Mouse (Mus musculus) liver, embryonic 13.5 days (tissue): ENCODE measurements at regions not wholly inside any gene's neighbourhood (a gene's known extent, or its start where the extent isn't known, plus 50 kb on each side); places are given as distances from the start of the nearest gene placed in this dataset.

ENCODE experiments used
- ATAC-seq: fragments of 200-750 bp; cut with Nextera tagmentation; 2 replicates; pipeline ENCODE4 v1.8.0; 2017; ENCODE audit warnings: low read depth, mild to moderate bottlenecking, moderate number of reproducible peaks, moderate library complexity
- DNase-seq: peaks from one replicate; pipeline ENCODE4 v3.0.0; 2022
- H3K27ac ChIP-seq: fragments of 300-500 bp; sonication (generic); 2 replicates; pipeline ENCODE4 v1.5.1; 2015; ENCODE audit warnings: moderate library complexity, mild to moderate bottlenecking, inconsistent platforms
- H3K27me3 ChIP-seq: fragments of 300-500 bp; sonication (generic); 2 replicates; pipeline ENCODE4 v1.6.1; 2015; ENCODE audit warnings: mild to moderate bottlenecking, inconsistent platforms
- H3K36me3 ChIP-seq: fragments of 300-500 bp; sonication (generic); 2 replicates; pipeline ENCODE4 v1.6.1; 2015; ENCODE audit warnings: mild to moderate bottlenecking, inconsistent platforms
- H3K4me1 ChIP-seq: fragments of 300-500 bp; sonication (generic); replicated peaks from 2 replicates; pipeline ENCODE4 v1.6.1; 2015; ENCODE audit warnings: inconsistent platforms
- H3K4me2 ChIP-seq: fragments of 300-500 bp; sonication (generic); 2 replicates; pipeline ENCODE4 v1.6.1; 2015; ENCODE audit warnings: inconsistent platforms, mild to moderate bottlenecking, moderate library complexity
- H3K4me3 ChIP-seq: fragments of 300-500 bp; sonication (generic); replicated peaks from 2 replicates; pipeline ENCODE4 v1.5.1; 2015; ENCODE audit warnings: mild to moderate bottlenecking, inconsistent platforms
- H3K9ac ChIP-seq: fragments of 300-500 bp; sonication (generic); 2 replicates; pipeline ENCODE4 v1.6.1; 2015; ENCODE audit warnings: mild to moderate bottlenecking, inconsistent platforms
- H3K9me3 ChIP-seq: fragments of 300-500 bp; sonication (generic); replicated peaks from 2 replicates; pipeline ENCODE4 v1.6.1; 2016; ENCODE audit warnings: inconsistent platforms
- WGBS: fragments of 180-500 bp; shearing (Covaris S2); methylation state at CpG from one replicate; pipeline ENCODE4 v1.1.7; 2015; ENCODE audit not compliant: insufficient replicate concordance; 5-methylcytosine and 5-hydroxymethylcytosine counted together

DNA sequence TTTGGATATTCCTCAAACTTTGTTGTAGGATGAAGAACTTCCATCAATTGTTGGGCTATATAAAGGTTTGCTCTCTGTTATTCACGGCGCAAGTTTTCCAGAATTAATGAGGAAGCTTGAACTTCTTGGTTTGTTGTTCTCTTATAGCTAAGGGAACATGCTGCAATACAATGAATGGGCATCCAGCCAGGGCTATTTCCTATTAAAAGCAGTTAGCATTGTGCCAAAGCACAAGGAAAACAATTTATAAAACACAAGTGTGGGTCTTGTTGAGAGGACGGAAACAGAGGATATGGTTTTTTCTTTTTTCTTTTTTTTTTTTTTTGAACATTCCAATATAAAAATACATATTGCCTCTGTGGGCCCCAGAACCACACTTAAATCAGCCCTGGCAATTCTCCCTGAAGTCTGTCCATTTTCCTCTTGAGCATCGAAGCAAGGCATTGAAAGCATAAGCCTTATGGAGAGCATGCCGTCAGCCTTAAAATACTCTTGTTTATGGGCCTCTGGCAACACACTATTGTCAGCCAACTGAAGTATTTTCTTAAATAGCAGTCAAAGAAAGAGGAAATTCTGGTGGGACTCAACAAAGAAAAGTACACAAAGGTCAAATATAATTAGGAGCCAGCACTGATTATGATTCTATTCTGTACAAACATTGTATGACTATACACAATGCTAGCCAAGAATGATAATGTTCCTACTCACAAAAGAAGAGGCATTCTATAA is 158.6 kb downstream of the Fam198b start:
- DNase-seq, result no peak
- H3K4me2 ChIP-seq, result no peak overlapping the region
- H3K9me3 ChIP-seq, result no peaks in the 10 kb centered on the region
- no peak overlapping the region for H3K4me3 ChIP-seq
- no peak overlapping the region for H3K27ac ChIP-seq
- H3K4me1 ChIP-seq, result no peaks in the 10 kb centered on the region
- no peaks in the 10 kb centered on the region for H3K27me3 ChIP-seq
- no peak for ATAC-seq
- H3K36me3 ChIP-seq, result no peaks in the 10 kb centered on the region
- no peak overlapping the region for H3K9ac ChIP-seq
- WGBS, result 71% methylated on average over 5 of the region's 5 CpGs

DNA sequence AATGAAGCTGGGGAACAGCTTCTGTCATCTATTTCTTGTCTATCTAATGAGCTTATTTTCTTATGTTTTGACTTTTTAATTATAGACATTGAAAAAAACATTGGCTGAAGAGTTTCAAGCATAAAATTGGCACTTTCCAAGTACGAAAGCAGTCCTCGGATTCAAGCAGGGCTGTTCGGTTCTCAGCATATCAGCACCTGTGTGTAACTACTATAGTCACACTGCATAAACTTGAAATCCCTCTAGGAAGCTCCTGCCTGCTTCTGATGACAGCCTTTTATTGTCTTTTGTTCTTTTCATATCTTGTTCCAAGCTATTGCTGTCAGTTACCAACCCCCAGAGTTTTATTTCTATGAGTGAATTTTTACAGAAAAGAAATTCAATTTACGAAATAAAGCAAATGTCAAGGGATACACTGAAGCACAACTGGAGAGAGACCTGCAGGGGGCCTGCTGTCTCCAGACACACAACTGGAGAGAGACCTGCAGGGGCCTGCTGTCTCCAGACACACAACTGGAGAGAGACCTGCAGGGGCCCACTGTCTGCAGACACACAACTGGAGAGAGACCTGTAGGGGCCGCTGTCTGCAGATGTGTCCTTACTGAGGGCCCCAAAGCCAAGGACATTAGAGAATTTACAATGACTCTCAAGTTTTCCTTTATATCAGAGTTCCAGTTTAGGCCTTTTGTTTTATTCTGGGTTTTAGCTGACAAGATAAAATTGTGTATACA is 165.3 kb downstream of the Fam198b start:
- WGBS, result 72% methylated on average over 5 of the region's 5 CpGs

DNA sequence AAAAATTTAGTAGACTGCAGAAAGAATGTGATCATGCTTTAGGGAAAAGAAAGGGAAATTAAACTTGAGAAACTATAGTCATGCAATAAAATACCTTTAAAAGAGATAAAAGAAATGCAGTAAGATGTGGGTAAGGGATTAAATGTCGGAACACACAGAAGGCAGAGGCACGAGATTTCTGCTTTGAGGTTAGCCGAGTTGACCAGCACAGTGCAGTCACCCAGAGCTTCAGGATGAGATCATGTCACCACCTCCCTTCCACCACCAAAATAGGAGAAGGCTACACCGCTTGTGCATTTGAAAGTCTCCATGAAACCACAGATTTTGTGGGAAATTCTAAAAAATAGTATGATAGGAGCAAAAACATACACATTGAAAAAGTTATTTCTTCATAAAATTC is 166.6 kb downstream of the Fam198b start:
- Histone ChIP-seq H3K4me2 (no peak overlapping the region), H3K27ac (no peak overlapping the region), H3K4me3 (no peak overlapping the region), H3K36me3 (no peaks in the 10 kb centered on the region), H3K9me3 (no peaks in the 10 kb centered on the region), H3K9ac (no peak overlapping the region), H3K4me1 (peaks cover 11% of the 10 kb centered on the region), H3K27me3 (no peaks in the 10 kb centered on the region)
- ATAC-seq (no peak), DNase-seq (no peak)
- 50% methylated on average over 4 of the region's 4 CpGs for WGBS

More for the DNA sequence above, 165.3 kb downstream of the Fam198b start:
- no peak overlapping the region for H3K4me2 ChIP-seq
- no peak overlapping the region for H3K4me3 ChIP-seq
- ATAC-seq (no peak), DNase-seq (no peak)
- H3K4me1 ChIP-seq, result peaks cover 11% of the 10 kb centered on the region
- H3K36me3 ChIP-seq, result no peaks in the 10 kb centered on the region
- no peaks in the 10 kb centered on the region for H3K27me3 ChIP-seq
- no peaks in the 10 kb centered on the region for H3K9me3 ChIP-seq
- no peak overlapping the region for H3K27ac ChIP-seq
- H3K9ac ChIP-seq, result no peak overlapping the region

DNA sequence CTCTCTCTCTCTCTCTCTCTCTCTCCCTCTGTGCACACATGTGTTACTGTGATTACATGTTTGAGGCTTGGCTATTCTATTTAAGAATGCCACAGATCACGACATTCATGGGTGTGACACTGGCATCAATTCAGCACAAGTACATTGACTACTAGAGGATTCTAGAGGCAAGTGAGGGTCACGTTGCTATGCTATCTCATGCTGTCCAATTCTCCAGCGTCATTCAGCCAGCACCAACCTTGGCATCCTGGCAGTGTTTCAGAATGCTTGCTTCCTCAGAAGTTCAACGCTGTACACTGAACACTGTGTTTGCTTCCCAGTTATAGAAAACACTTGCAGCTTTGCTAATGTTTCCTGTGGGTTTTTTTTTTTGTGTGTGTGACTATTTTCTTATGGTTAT is 167.6 kb downstream of the Fam198b start:
- H3K9ac ChIP-seq, result no peak overlapping the region
- H3K4me1 ChIP-seq, result peaks cover 11% of the 10 kb centered on the region
- no peaks in the 10 kb centered on the region for H3K27me3 ChIP-seq
- H3K9me3 ChIP-seq, result no peaks in the 10 kb centered on the region
- H3K36me3 ChIP-seq, result no peaks in the 10 kb centered on the region
- no peak overlapping the region for H3K4me2 ChIP-seq
- no peak for ATAC-seq
- DNase-seq, result no peak
- WGBS, result 29% methylated on average over 4 of the region's 4 CpGs
- no peak overlapping the region for H3K27ac ChIP-seq
- no peak overlapping the region for H3K4me3 ChIP-seq

DNA sequence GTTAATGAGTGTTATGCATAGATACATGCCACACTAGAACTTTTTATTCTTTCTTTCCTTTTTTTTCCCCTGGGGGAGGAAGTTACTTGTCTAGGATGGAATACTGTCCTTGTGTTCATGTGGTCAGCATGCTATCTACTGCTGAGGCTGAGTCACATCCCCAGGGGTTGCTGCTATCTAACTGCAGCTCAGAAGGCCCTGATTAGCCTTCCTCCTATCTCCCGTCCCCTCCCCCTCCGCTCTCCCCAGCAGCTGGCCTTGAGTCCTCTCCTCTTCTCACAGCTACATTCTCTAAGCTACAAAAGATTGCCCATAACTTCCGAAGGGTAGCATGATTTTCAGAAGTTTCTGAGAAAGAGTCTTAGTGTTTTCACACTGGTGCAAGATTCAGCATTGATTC is 168.5 kb downstream of the Fam198b start:
- H3K4me2 ChIP-seq, result no peak overlapping the region
- ATAC-seq, result peak; percentile 73; the same call in 1 of the 2 replicates
- H3K9me3 ChIP-seq, result no peaks in the 10 kb centered on the region
- no peak overlapping the region for H3K4me3 ChIP-seq
- H3K36me3 ChIP-seq, result no peaks in the 10 kb centered on the region
- H3K27ac ChIP-seq, result no peak overlapping the region
- 6% methylated on average over 3 of the region's 3 CpGs for WGBS
- H3K27me3 ChIP-seq, result no peaks in the 10 kb centered on the region
- H3K9ac ChIP-seq, result no peak overlapping the region
- H3K4me1 ChIP-seq, result peaks cover 11% of the 10 kb centered on the region
- peak; percentile 2 for DNase-seq

DNA sequence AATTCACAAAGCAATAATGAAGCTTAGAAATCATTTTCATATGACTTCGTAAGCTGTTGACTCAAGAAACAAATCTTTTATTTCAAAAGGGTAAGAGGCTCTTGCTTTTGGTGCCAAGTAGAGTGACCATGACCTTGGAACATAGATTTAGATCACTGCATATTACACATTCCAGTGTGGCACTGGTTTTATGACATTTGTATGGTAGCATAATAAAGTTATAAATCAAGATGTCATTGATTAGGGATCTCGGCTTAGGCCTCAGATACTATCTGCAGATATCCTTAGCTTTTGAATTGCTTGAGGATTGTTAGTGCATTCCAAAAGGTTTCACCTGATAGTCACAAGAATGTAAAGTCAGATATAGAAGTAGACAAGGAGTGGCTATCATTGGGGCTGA is 169.1 kb downstream of the Fam198b start:
- no peak overlapping the region for H3K27ac ChIP-seq
- H3K9ac ChIP-seq, result no peak overlapping the region
- no peaks in the 10 kb centered on the region for H3K36me3 ChIP-seq
- no peak overlapping the region for H3K4me3 ChIP-seq
- ATAC-seq, result no peak
- no peak overlapping the region for H3K4me2 ChIP-seq
- no peak for DNase-seq
- H3K9me3 ChIP-seq, result no peaks in the 10 kb centered on the region
- WGBS, result 66% methylated on average over 2 of the region's 2 CpGs
- peaks cover 11% of the 10 kb centered on the region for H3K4me1 ChIP-seq
- no peaks in the 10 kb centered on the region for H3K27me3 ChIP-seq

DNA sequence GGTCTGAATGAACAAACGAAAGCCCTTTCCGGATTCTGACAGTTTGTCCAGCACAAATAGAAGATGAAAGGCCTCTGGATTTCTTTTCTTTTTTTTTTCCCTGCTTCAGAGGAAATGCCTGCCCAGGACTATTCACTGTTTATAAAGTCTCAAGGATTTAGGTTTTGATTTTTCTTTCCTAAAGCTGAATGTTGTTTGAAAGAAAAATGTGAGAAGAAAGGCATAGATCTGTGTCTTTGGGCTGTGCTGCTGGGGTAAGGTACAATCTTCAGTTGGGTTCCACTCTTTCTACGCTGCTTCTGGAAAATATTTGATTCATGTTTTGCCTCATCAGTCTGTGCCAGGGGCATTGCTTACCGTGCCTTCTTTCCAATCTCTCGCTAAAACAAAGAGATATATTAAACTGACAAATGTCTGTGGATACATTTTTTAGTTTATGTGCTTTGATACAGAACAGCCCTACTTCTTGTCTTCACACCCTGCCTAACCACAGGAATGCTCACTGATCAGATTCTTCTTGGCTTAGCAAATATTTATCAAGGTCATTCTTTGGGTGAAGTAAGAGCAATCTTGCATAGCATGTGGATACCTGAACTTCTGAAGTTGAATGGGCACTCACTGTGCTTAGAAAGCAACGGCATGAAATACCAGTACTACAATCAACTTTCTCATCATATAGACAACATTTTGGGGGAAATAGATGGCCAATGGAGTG is 172.5 kb downstream of the Fam198b start:
- no peaks in the 10 kb centered on the region for H3K36me3 ChIP-seq
- 61% methylated on average over 6 of the region's 6 CpGs for WGBS
- peaks cover 11% of the 10 kb centered on the region for H3K4me1 ChIP-seq
- no peak for ATAC-seq
- no peak overlapping the region for H3K4me3 ChIP-seq
- DNase-seq, result no peak
- H3K27me3 ChIP-seq, result no peaks in the 10 kb centered on the region
- H3K9ac ChIP-seq, result no peak overlapping the region
- H3K4me2 ChIP-seq, result no peak overlapping the region
- H3K27ac ChIP-seq, result peak overlapping the region; percentile 9; the same call in 1 of the 2 replicates
- no peaks in the 10 kb centered on the region for H3K9me3 ChIP-seq

DNA sequence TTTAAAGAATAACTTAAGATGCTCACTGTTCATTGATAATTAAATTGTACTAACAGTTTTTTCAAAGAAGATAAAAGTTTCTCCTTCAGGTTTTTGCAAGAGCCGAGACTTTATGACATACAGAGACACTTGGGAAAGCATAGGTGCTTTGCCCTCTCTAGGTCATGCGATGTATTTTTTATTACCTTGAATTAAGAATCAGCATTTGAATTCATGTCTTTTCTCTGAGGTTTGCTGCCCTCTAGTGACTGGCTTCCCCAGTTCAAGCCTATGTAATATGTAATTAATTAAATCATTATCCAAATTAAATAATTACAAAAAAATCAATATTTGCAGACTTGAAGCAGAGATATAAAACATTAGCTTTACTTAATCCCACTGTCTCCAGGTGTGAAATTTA is 174.4 kb downstream of the Fam198b start:
- Histone ChIP-seq H3K4me1 (peaks cover 2% of the 10 kb centered on the region; the same call in 1 of the 2 replicates), H3K27me3 (no peaks in the 10 kb centered on the region), H3K9me3 (no peaks in the 10 kb centered on the region), H3K4me3 (no peak overlapping the region), H3K27ac (no peak overlapping the region), H3K9ac (no peak overlapping the region), H3K4me2 (no peak overlapping the region), H3K36me3 (no peaks in the 10 kb centered on the region)
- ATAC-seq, result no peak
- WGBS, result 25% methylated on average over 2 of the region's 2 CpGs
- DNase-seq, result peak; percentile 7

DNA sequence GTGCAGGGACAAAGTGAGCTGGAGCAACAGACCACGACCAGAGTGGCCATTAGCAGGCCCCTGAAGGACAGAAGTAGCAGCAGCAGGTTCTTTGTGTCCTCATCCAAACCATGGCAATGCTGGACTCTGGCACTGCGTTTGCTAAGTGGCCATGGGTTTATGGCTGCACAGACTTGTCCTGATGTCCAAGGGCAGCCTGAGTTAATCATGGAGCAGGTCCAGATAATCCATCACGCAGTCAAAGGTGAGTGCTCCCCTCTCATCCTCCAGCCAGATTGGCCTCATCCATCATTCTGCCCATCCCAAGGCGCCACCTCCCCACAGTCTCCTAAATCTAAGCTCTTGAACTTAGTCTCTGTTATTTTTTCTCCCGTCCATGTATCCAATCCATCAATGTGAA is 186.4 kb downstream of the Fam198b start:
- Histone ChIP-seq H3K4me1 (no peaks in the 10 kb centered on the region), H3K4me2 (no peak overlapping the region), H3K27me3 (no peaks in the 10 kb centered on the region), H3K36me3 (no peaks in the 10 kb centered on the region), H3K9me3 (no peaks in the 10 kb centered on the region), H3K27ac (no peak overlapping the region), H3K9ac (no peak overlapping the region), H3K4me3 (no peak overlapping the region)
- DNase-seq (no peak), ATAC-seq (no peak)
- 52% methylated on average over 5 of the region's 5 CpGs for WGBS

DNA sequence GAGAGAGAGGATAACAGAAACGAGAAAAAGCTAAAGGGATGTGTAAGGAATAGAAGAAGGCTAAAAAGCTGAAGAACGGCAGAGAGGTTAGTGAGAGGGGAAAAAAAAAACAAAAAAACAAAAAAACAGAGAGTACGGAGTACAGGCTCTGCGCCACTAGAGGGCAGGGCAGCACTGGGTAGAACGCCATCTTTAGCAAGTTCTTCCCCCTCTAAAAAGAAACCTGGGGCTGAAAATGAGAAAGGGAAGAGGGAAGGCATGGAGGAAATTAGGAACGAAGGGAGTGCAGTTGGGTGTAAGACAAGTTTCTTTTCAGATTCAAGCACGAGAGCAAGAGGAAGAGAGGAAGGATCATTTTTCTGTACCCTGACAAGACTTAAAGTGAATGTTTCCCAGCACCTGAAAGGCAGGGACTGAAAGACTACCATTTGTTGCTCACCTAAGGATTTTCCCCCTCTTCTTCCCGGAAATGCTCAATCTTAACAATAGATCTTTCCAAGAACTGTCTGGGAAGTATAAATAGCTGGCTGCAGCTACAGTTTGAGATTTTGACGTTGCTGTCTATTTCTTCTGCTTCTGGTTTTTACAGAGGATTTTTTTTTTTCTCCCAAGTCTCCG is 195.6 kb downstream of the Fam198b start:
- H3K36me3 ChIP-seq, result no peaks in the 10 kb centered on the region
- H3K4me3 ChIP-seq, result no peak overlapping the region
- peak overlapping the region; percentile 25 for H3K4me2 ChIP-seq
- DNase-seq, result peak; percentile 2
- no peak for ATAC-seq
- H3K27ac ChIP-seq, result no peak overlapping the region
- H3K4me1 ChIP-seq, result no peaks in the 10 kb centered on the region
- H3K27me3 ChIP-seq, result no peaks in the 10 kb centered on the region
- no peak overlapping the region for H3K9ac ChIP-seq
- no peaks in the 10 kb centered on the region for H3K9me3 ChIP-seq
- 14% methylated on average over 10 of the region's 10 CpGs for WGBS

DNA sequence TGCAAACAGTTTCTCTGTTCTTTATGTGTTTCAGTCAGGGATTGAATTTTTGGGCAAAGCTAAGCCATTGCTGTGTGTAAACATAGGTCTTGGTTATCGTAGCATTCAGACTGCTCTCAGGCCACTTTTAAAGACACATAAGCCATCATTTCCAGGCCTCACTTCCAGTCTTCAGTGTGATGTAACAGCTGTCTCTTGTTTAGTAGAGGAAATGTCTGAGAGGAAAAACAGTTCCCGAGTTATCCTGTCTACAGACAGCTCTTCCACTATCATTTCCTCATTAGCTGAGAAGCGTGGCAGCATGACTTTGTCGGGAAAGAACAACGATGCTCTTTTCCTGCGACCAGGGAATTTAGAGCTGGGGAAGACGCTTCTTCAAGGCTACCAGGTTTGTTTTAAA is 196.9 kb downstream of the Fam198b start:
- WGBS, result 38% methylated on average over 7 of the region's 7 CpGs
- no peaks in the 10 kb centered on the region for H3K9me3 ChIP-seq
- no peak overlapping the region for H3K9ac ChIP-seq
- H3K27me3 ChIP-seq, result no peaks in the 10 kb centered on the region
- H3K4me1 ChIP-seq, result no peaks in the 10 kb centered on the region
- DNase-seq (no peak), ATAC-seq (no peak)
- H3K4me3 ChIP-seq, result no peak overlapping the region
- H3K36me3 ChIP-seq, result no peaks in the 10 kb centered on the region
- no peak overlapping the region for H3K27ac ChIP-seq
- no peak overlapping the region for H3K4me2 ChIP-seq
